Mouse (Mus musculus) C2C12 (cell line): ENCODE results near the gene Rangrf. TPM values are rescaled to one million over a fixed set of nuclear protein-coding genes. Genes with fewer than 3 reads are reported as not detected.

Experiments
- H3K27me3 ChIP-seq: one replicate; pipeline ENCODE4 v1.6.1; 2011; ENCODE audit not compliant: control insufficient read depth, insufficient read depth, insufficient read length
- H3K36me3 ChIP-seq: one replicate; pipeline ENCODE4 v1.6.1; 2011; ENCODE audit not compliant: control insufficient read depth, insufficient read depth
- H3K4me3 ChIP-seq: one replicate; pipeline ENCODE4 v1.5.1; 2011; ENCODE audit warnings: mild to moderate bottlenecking, control low read depth; ENCODE audit not compliant: poor library complexity, insufficient read depth, severe bottlenecking
- H3K79me2 ChIP-seq: one replicate; pipeline ENCODE4 v1.6.1; 2011; ENCODE audit not compliant: control insufficient read depth, insufficient read depth
- H3K79me3 ChIP-seq: one replicate; pipeline ENCODE4 v1.6.1; 2011; ENCODE audit warnings: low read depth, control low read depth
- H3ac ChIP-seq: one replicate; pipeline ENCODE3; 2011; ENCODE audit warnings: low read depth; ENCODE audit not compliant: control insufficient read depth, insufficient read length
- CEBPB ChIP-seq: IDR thresholded peaks from one replicate; pipeline ENCODE4 v1.6.1; 2011; ENCODE audit warnings: low read depth, mild to moderate bottlenecking, control low read depth, moderate library complexity
- CTCF ChIP-seq: IDR thresholded peaks from one replicate; pipeline ENCODE4 v1.5.1; 2011; ENCODE audit not compliant: control insufficient read depth, insufficient read depth, insufficient read length
- FOSL1 ChIP-seq: IDR thresholded peaks from one replicate; pipeline ENCODE4 v1.8.0; 2011; ENCODE audit warnings: mild to moderate bottlenecking, low read length; ENCODE audit not compliant: poor library complexity, insufficient read depth, severe bottlenecking
- MAX ChIP-seq: IDR thresholded peaks from one replicate; pipeline ENCODE4 v1.6.1; 2011; ENCODE audit warnings: mild to moderate bottlenecking, control low read depth
- MYOD1 ChIP-seq: IDR thresholded peaks from one replicate; pipeline ENCODE4 v1.6.1; 2011; ENCODE audit warnings: low read depth; ENCODE audit not compliant: control insufficient read depth, insufficient read length
- MYOG ChIP-seq: IDR thresholded peaks from one replicate; pipeline ENCODE4 v1.6.1; 2011; ENCODE audit not compliant: control insufficient read depth, insufficient read length; ENCODE audit errors: extremely low read depth
- USF1 ChIP-seq: IDR thresholded peaks from one replicate; pipeline ENCODE4 v1.6.1; 2011; ENCODE audit warnings: low read depth, mild to moderate bottlenecking, control low read depth, moderate library complexity
- polyA plus RNA-seq: library from polyadenylated mRNA; unstranded; fragments of >200 nt; fragmentation: generic; extraction: Trizol; gene quantifications from one replicate; pipeline ENCODE4 v1.2.1, GENCODE M21; 2012; ENCODE audit warnings: missing spikeins

The Rangrf gene
- polyA plus RNA-seq, 1 experiment = 76.2 TPM

DNA sequence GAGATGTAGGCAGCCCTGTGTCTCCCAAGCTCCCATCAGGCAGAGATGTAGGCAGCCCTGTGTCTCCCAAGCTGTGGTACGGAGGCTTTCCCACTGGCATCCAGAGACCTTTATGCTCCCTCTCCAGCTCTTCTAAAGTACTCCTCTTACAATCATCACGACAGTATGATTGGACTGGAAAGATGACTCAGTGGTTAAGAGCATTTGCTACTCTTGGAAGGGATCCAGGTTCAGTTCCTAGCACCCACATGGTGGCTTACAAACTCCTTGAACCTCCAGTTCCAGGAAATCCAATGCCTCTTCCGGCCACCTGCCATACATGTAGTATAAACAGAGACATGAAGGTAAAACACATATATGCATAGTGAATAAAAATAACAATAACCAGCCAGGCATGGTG, 13.4 kb downstream of the Rangrf start:
- TF ChIP-seq FOSL1 (no peak), MAX (peak; percentile 58)
- no peak overlapping the region for H3K4me3 ChIP-seq
- H3K79me2 ChIP-seq = no peaks in the 10 kb centered on the region
- H3K79me3 ChIP-seq = no peaks in the 10 kb centered on the region
- H3K27me3 ChIP-seq = no peaks in the 10 kb centered on the region
- H3K36me3 ChIP-seq = no peaks in the 10 kb centered on the region
- H3ac ChIP-seq = no peak overlapping the region

- no peak overlapping the region for H3K4me3 ChIP-seq
- no peaks in the 10 kb centered on the region for H3K27me3 ChIP-seq
- no peaks in the 10 kb centered on the region for H3K79me2 ChIP-seq
- H3K36me3 ChIP-seq = no peaks in the 10 kb centered on the region
- H3ac ChIP-seq = no peak overlapping the region
- TF ChIP-seq MAX (no peak), USF1 (no peak), CTCF (no peak), CEBPB (no peak), MYOG (no peak), MYOD1 (no peak), FOSL1 (no peak)
- H3K79me3 ChIP-seq = no peaks in the 10 kb centered on the region
Observed at GRCm38 (mm10) chr11:68957971-68958370, 17.0 kb downstream of the Rangrf start.

DNA sequence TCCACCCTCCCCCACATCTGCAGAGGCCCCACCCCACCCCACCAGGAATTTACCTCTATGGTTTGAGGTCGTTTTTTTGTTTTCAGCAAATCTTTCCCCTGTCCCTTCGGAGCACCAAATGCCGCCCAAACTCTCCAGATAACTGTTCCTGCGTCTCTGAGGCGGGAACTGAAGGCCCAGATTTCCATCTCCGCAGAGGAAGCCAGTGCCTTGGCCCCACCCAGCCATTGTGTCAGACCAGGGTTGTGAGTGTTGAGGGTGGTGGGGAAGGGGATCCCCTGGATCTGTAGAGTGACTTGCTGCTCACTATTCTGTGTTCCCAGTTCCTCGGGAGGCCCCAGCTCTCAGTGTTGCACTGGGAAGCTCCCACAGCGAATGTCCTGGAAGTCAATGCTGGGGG, 17.7 kb downstream of the Rangrf start, which contains the start of gene Arhgef15:
Gene Arhgef15 (minus strand): TSS at position 173 of the 400 bp plus-strand sequence.
- Histone ChIP-seq H3K79me2 (no peaks in the 10 kb centered on the region), H3K36me3 (no peaks in the 10 kb centered on the region), H3K79me3 (no peaks in the 10 kb centered on the region), H3K27me3 (no peaks in the 10 kb centered on the region), H3ac (no peak within 1 kb of the TSS), H3K4me3 (no peak within 1 kb of the TSS)
- TF ChIP-seq CTCF (no peak), FOSL1 (no peak), MAX (no peak), USF1 (no peak), MYOG (no peak), CEBPB (no peak), MYOD1 (no peak)

GRCm38 (mm10) chr11:68956697-68957096, 18.3 kb downstream of the Rangrf start:
- no peaks in the 10 kb centered on the region for H3K36me3 ChIP-seq
- H3K79me3 ChIP-seq = no peaks in the 10 kb centered on the region
- H3K4me3 ChIP-seq = no peak overlapping the region
- H3K27me3 ChIP-seq = no peaks in the 10 kb centered on the region
- H3K79me2 ChIP-seq = no peaks in the 10 kb centered on the region
- no peak for TF ChIP-seq CEBPB
- H3ac ChIP-seq = no peak overlapping the region

DNA sequence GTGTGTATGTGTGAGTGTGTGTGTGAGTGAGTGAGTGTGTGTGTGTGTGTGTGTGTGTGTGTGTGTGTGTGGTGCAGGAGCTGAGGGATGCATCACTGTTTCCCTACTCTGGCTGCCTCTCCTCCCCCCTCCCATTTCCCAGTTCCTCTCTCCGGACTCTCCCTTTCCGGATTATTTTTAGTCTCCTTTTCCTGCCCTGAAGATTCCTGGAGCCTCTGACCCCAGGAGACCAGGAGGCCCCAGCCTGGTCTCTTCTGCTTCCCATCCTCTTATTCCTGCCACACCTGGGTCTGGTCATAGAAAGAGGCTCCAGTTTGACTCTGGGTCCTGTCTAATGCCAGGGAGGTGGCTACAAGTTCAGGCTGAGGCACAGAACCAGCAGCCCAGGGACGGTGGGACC, 18.9 kb downstream of the Rangrf start:
- H3K79me3 ChIP-seq = no peaks in the 10 kb centered on the region
- no peak overlapping the region for H3ac ChIP-seq
- H3K79me2 ChIP-seq = no peaks in the 10 kb centered on the region
- no peaks in the 10 kb centered on the region for H3K36me3 ChIP-seq
- no peaks in the 10 kb centered on the region for H3K27me3 ChIP-seq
- no peak for TF ChIP-seq CTCF
- no peak for TF ChIP-seq MAX
- no peak for TF ChIP-seq USF1
- no peak for TF ChIP-seq FOSL1
- TF ChIP-seq MYOG = no peak
- TF ChIP-seq MYOD1 = no peak
- TF ChIP-seq CEBPB = no peak
- H3K4me3 ChIP-seq = no peak overlapping the region

GRCm38 (mm10) chr11:68955473-68955872, 19.5 kb downstream of the Rangrf start:
- no peak overlapping the region for H3ac ChIP-seq
- no peak for TF ChIP-seq MYOG
- no peaks in the 10 kb centered on the region for H3K27me3 ChIP-seq
- no peak overlapping the region for H3K4me3 ChIP-seq
- H3K79me3 ChIP-seq = no peaks in the 10 kb centered on the region
- H3K36me3 ChIP-seq = no peaks in the 10 kb centered on the region
- no peaks in the 10 kb centered on the region for H3K79me2 ChIP-seq
